Mouse (Mus musculus) heart, postnatal 0 days (tissue): ENCODE measurements around the gene Ptpn18.

Source experiments
- CTCF ChIP-seq: IDR thresholded peaks from 2 replicates; pipeline ENCODE4 v1.5.1; 2016; ENCODE audit warnings: antibody characterized with exemption, control low read depth, low read depth
- EP300 ChIP-seq: IDR thresholded peaks from 2 replicates; pipeline ENCODE4 v1.6.1; 2016; ENCODE audit warnings: antibody characterized with exemption, low read depth

DNA sequence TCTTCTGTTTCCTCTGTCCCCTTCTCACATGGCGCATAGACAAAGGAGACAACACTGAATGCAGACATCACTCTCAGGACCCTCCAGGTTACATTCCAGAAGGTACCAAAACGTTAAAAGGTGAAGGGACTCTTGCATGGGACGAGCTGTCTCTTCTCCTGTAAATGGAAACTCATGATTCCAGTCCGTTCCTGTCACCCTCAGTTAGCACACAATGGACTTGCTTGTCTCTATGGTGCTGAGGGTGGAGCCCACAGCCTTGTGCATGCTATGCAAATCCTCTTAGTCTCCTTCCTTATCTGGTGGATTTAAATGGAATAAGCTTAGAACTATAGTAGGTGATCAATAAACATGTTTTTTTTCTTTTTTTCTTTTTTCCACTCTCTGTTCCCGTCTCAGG is 10.2 kb downstream of the Ptpn18 start:
- no peak for TF ChIP-seq CTCF
- no peak for TF ChIP-seq EP300
